In genomic region chr4:53238314-53239259, GRCm38 (mm10) we compare ENCODE assay signal across 15 mouse cellular contexts.
DNase-seq lines count a peak whose midpoint lies in the region; ATAC-seq lines count a peak whose summit lies in the region.
"Had no signal": no experiment of that assay in that cellular context is flagged by ENCODE, and none has a peak within 500 bp of the region (broad histone marks: within the 10 kb centered on the region; RNA-seq: fewer than 3 reads in every experiment).

No protein-coding gene starts in this region.

- H3K4me2 ChIP-seq in hindbrain, embryonic 15.5 days: no peak overlapping the region
- H3K4me2 ChIP-seq in hindbrain, embryonic 14.5 days (replicated peaks): no peak overlapping the region
- no peak overlapping the region for H3K4me2 ChIP-seq in limb, embryonic 15.5 days
- H3K4me2 ChIP-seq: neural tube, embryonic 13.5 days had no signal

- H3K4me3 ChIP-seq in hindbrain, embryonic 15.5 days: no peak overlapping the region
- H3K4me3 ChIP-seq in hindbrain, embryonic 14.5 days (replicated peaks; ENCODE audit: low read length): no peak overlapping the region
- H3K4me3 ChIP-seq in limb, embryonic 15.5 days: no peak overlapping the region
- H3K4me3 ChIP-seq: neural tube, embryonic 13.5 days had no signal

- no peak overlapping the region for H3K27ac ChIP-seq in hindbrain, embryonic 15.5 days (replicated peaks)
- H3K27ac ChIP-seq in hindbrain, embryonic 14.5 days: no peak overlapping the region
- H3K27ac ChIP-seq in limb, embryonic 15.5 days: no peak overlapping the region
- H3K27ac ChIP-seq: neural tube, embryonic 13.5 days had no signal

- intact Hi-C loops in gastrocnemius, postnatal 36 days (cut with DNase I): no loop called here

- H3K36me3 ChIP-seq in hindbrain, embryonic 15.5 days: no peaks in the 10 kb centered on the region
- H3K36me3 ChIP-seq in hindbrain, embryonic 14.5 days (replicated peaks; ENCODE audit: control insufficient read depth, insufficient read depth): no peaks in the 10 kb centered on the region
- no peaks in the 10 kb centered on the region for H3K36me3 ChIP-seq in limb, embryonic 15.5 days
- H3K36me3 ChIP-seq: neural tube, embryonic 13.5 days had no signal

- no peak for DNase-seq in hindbrain, embryonic 14.5 days (ENCODE audit: low spot score)
- DNase-seq in 3T3-L1 (ENCODE audit: low read depth, low spot score): peak; percentile 48
- peak; percentile 82 for DNase-seq in MEL-GATA-1-ER (ENCODE audit: extremely low read depth, low read depth)
- no peak for DNase-seq in cerebellum, postnatal 25 days
- DNase-seq in gastrocnemius, postnatal 36 days: no peak
- DNase-seq in gastrocnemius, adult 8-10 months (ENCODE audit: low spot score in 2 of 2): no peak
- DNase-seq: adrenal gland, postnatal 10 days; cerebellum, adult 8-10 months; gastrocnemius, postnatal 25 days; lung, postnatal 10 days; thymus, postnatal 4 days had no signal

- WGBS in hindbrain, embryonic 15.5 days: 80% methylated on average over 14 of the region's 14 CpGs
- 77% methylated on average over 14 of the region's 14 CpGs for WGBS in hindbrain, embryonic 14.5 days
- WGBS in limb, embryonic 15.5 days: 71% methylated on average over 14 of the region's 14 CpGs

- no peaks in the 10 kb centered on the region for H3K9me3 ChIP-seq in hindbrain, embryonic 15.5 days
- H3K9me3 ChIP-seq in hindbrain, embryonic 14.5 days (ENCODE audit: control insufficient read depth, low read length): no peaks in the 10 kb centered on the region
- H3K9me3 ChIP-seq in limb, embryonic 15.5 days: no peaks in the 10 kb centered on the region
- H3K9me3 ChIP-seq: neural tube, embryonic 13.5 days had no signal

- H3K4me1 ChIP-seq in hindbrain, embryonic 15.5 days (replicated peaks): no peaks in the 10 kb centered on the region
- no peaks in the 10 kb centered on the region for H3K4me1 ChIP-seq in hindbrain, embryonic 14.5 days (replicated peaks; ENCODE audit: control insufficient read depth, insufficient read depth, low read length)
- H3K4me1 ChIP-seq in limb, embryonic 15.5 days: no peaks in the 10 kb centered on the region
- H3K4me1 ChIP-seq: neural tube, embryonic 13.5 days had no signal

- H3K9ac ChIP-seq in hindbrain, embryonic 15.5 days: no peak overlapping the region
- no peak overlapping the region for H3K9ac ChIP-seq in hindbrain, embryonic 14.5 days
- no peak overlapping the region for H3K9ac ChIP-seq in limb, embryonic 15.5 days
- H3K9ac ChIP-seq: neural tube, embryonic 13.5 days had no signal

- H3K27me3 ChIP-seq in hindbrain, embryonic 15.5 days: no peaks in the 10 kb centered on the region
- no peaks in the 10 kb centered on the region for H3K27me3 ChIP-seq in hindbrain, embryonic 14.5 days (ENCODE audit: control insufficient read depth, insufficient read depth, low read length)
- H3K27me3 ChIP-seq in limb, embryonic 15.5 days: no peaks in the 10 kb centered on the region
- H3K27me3 ChIP-seq: neural tube, embryonic 13.5 days had no signal

- peak; percentile 15; the same call in 1 of the 2 replicates for ATAC-seq in hindbrain, embryonic 15.5 days (ENCODE audit: low FRiP score, low read depth)
- ATAC-seq in hindbrain, embryonic 14.5 days (ENCODE audit: low FRiP score): no peak
- 0 out of 2 replicates have a peak, but pooled peaks have one; percentile 19 for ATAC-seq in limb, embryonic 15.5 days (ENCODE audit: insufficient number of reproducible peaks, low FRiP score, low TSS enrichment, low read depth)
- ATAC-seq: intestine, postnatal 0 days had no signal

Comparison
In these comparisons a context has a peak if more than half of its experiments do, and no peak if none do; other contexts are left out.
1. DNase-seq: peak in 3T3-L1 (single experiment) and MEL-GATA-1-ER (single experiment); none in hindbrain, embryonic 14.5 days (single experiment), cerebellum, postnatal 25 days (0 of 2), gastrocnemius, postnatal 36 days (0 of 2) and gastrocnemius, adult 8-10 months (0 of 2).